Mouse (Mus musculus): ENCODE measurements around the gene Vma21.

Gene Vma21

DNA sequence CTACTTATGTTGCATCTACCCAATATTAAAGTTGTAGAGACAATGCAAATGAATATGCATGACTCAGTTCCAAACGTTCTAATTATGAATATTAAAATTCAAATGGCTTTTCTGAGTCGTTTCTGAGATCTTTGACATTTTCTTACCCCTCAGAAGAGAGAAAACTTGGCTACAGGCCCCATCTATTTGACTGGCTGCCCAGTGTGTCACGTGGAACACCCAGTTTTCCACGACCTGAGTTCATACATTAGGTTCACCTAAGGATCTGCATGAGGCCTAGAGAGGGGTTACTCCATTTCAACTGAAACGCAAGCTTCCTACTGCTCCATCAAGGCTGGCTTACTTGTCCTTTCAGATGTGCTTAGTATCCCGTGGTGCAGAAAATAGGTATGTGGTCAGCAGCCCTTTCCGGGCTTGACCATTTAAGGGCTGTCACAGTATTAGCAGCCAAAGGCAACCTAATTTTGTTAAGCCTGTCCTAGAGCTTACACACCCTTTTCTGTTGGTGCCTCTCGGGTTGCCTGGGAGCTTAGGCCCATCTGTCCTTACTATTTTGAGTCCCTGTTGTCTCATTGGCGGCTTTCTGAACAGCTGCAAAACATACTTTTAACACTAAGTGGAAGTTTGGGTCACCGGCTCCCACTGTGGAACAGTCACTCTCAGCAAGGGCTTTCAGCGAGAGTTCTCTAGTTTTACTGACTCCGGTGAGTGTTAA is at the start of gene Vma21:
Gene Vma21, plus strand, starts transcription at position 294 of the 715 bp plus-strand sequence.
- DNase-seq = no peak

DNA sequence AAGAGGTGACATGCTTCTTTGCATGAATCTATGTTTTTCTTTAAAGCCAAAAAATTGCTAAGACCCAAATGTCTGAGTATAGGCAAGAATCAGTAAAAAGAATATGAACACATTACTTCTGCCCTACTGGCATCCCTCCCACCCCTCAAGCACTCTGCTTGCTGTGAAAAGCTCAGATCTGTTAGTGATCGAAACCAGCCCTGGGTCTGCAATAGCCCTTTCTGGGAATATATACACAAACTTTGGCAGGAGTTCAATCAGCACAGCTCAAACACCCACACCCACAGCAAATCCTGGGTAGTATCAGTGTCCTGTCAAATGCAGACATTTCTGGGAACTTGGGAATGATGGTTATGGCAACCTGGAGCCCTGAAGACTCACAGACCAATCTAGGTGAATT is 47.8 kb upstream of the Vma21 start:
- no peak for DNase-seq

DNA sequence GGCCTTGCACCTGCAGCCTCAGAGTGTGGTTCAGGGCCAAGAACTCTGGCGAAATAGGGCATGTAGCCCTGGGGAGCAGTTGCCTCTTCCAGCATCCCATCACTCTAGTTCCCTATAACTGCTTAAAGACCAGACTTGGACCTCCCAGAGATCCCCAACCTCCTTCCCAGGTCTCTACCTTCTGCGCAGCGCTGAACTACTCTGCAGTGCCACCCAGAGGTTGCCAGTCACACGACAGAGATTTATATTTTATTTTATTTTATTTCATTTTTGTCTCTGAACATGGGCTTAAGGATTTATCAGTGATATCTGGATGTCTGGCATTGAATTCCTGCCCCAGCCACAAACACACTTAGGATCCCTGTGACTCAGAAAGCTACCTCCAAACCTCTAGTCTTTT is 24.6 kb upstream of the Vma21 start:
- DNase-seq = no peak

DNA sequence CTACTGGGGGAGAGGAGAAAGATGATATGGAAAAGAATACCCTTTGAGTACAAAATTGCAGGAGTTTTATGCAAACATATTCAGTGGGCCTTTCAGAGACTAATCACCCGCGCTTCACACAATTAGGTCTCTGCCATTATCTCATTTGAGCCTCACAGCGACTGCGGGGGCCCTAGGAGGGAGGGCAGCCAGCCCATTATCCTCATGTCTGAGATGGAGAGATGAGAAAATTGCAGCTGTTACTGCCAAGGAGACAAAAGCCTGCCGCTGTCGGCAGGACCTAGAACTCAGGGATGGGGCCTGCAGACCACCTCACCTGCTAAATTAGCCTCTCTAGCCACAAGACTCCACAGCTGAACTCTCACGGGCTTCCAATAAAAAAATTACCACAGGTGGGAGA is 18.0 kb upstream of the Vma21 start:
- DNase-seq = no peak

DNA sequence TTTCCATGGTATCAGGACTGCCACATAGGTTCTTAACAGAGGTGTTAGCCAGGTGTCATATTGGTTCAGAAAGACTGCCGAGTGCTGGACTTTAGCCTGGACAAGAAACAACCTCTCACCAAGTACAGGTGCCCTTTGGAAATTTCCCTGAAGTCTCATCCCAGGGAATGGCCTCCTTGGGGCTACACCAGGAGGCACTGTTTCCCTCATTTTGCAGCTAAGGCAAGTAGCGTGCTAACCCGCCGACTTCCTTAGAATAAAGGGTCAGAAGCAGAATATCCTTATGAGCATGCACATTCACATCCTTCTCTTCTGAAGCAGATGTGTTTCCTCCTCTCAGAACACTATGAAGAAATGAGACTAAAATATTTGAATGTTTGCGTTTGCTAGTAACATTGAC is 16.8 kb upstream of the Vma21 start:
- no peak for DNase-seq

DNA sequence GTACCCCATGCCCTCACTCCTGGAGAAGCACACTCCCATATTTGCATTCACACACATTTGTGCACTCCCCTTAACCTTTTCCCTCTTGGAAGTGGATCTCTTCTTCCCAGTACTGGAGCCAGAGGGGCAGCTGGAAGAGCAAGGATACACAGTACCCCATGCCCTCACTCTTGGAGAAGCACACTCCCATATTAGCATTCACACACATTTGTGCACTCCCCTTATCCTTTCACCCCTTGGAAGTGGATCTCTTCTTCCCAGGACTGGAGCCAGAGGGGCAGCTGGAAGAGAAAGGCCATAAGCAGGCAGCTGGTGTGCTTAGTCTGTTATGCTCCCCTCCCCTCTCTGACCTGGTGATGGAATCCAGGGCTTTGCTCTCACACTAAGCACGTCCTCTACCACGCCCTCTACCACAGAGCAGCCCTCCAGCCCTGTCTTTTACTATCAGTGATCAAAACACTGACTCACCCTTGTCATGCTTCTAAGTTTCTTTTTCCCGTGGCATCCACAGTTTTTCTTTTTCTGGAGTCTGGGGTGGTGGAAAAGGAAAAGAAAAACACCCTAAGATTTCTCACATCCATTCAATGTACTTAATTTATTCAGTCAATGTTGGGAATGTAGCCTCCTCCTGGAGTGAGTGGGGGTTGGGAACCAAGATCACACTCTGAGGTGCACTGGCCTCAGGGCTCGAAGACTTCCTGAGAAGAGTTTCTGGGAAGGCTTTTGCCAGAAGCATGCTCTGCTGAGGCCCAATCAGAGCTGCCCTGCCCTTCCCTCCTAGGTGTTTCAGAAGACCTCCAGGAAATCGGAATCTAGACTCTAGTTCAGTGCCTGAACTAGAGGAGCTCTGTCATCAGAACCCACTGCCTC is 3.5 kb upstream of the Vma21 start:
- DNase-seq = no peak

DNA sequence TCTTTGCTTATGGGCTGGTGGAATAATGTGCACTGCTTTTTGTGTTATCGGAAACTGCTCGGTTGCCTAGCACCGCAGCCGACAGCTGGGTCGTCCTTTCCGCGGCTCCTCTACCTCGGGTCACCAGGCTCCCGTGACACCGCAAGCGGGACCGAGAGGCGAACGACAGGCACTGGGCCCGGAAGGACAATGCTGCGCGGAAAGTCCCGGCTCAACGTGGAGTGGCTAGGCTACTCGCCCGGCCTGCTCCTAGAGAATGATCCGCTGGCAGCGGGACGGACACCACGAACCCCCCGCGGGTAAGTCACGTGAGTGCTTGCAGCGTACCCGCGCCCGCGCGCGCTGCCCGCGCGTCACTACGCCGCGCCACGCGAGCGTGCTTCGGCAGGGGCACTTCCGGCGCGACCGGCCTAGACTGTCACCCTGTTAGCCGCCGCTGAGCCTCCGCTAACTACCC is 705 bp downstream of the Vma21 start:
- peak; percentile 70 to 72 for DNase-seq

DNA sequence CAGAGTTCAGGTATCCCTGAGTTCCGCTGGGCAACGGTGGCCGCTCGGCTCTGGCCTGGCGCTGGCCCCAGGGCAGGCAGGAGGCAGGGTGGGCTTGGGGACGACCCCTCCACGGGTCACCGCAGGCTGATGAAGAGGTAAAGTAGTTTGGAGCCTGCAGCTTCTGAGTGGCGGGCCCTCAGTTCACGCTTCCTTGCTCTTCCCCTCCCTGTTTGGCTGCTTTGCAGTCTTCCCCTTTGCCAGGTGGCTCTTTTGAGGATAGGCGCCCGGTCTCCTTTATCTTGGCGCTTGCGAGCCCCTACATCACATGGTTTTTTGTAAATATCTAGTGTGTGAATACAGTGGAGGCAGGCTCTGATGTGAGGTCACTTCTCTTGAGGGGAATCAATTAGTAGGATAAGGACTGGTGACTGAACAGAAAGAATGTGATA is 1.2 kb downstream of the Vma21 start:
- DNase-seq = no peak

DNA sequence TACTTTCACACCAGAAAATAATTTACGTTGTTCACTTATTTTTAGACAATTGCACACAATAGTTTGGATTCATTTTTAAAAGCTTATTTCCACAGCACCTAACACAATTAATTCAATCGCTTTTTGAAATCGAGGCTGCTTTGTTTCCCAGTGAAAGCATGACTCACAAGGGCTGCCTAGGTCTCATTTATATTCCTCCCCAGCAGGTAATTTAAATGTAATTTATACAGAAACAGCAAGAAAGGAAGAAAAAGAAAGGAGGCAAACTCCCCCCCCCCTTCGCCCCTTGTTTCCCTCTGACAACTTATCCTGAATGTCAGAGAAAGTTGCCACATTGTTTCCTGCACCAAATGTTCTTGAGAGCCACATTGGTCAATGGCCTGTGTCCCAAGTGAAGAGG is 23.2 kb downstream of the Vma21 start:
- DNase-seq = no peak

DNA sequence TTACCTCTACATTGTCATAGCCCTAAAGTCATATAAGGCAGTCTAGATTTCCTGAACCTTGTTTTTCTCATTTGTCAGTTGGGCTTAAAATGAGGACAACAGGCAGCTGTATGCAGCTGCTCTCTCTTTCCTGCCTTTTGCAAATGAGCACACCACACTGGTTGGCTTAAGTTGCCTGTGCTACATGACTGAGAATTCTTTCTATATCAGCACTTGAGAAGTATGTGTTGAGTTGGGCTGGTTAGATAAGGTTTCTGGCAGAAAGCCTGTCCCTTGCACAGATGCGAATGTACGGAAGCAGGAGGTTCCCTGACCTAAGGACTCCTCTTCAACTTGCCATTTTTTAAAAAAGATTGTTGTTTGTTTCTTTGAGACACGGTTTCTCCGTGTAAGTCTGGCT is 31.0 kb downstream of the Vma21 start:
- DNase-seq = no peak

DNA sequence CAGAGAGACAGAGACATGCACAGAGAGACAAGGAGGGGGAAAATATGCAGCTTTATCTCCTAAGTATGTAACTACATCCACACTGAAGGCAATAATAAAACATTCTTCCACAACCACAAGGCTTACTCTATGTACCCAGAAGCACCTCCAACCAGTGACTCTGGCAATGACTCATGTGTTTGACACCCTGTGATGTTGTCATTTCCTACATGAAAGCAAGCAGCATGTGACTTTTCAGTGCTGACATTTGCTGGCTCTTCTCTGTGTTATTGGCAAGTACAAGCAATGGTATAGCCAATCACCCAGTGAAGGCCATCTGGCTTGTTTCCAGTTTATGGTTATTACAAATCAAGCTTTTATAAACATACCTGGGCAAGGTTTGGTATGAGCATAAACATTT is 38.1 kb downstream of the Vma21 start:
- no peak for DNase-seq

Data from spleen, adult 18-20 months (tissue).